8 mouse cellular contexts compared by ENCODE assay signal in the genomic region with DNA sequence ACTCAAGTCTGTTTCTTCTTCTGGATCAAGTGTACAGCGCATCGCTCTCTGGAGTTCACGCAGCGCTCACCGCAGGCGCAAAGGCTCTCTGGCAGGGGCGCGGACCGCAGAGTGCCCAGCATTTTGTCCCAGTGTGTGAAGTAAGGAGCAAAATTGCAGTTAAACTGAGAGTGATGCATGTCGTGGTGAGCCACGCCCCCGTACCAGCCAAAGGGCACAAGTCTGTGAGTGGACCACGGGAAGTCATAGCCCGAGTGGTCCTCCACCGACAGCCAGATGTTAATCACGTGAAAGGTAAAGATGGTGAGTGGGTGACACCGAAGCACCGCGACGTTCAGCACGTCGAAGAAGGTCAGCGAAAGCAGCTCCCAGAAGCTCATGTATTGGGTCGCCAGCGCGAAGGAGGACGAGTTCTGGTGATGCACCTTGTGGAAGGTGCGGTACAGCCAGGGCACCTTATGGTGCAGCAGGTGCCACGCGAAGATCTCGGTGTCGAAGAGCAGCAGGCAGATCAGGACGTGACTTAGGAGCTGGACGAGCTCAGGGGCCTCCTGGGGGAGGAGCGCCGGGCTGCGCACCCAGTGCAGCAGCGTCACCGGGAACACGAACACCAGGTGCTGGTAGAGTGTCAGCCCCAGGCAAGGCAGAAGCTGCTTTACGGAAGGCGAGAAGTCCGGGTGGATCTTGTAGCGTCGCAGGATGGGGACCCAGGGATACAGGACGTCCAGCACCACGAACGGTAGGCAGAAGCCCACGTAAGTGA. TPM values are rescaled to one million over a fixed set of nuclear protein-coding genes. Genes with fewer than 3 reads are reported as not detected.
DNase-seq lines count a peak whose midpoint lies in the region; ATAC-seq and TF ChIP-seq lines count a peak whose summit lies in the region.

No protein-coding gene starts in this region.

- TF ChIP-seq CTCF in liver, adult 2 months (IDR thresholded peaks at IDR 0.05; ENCODE audit: low read depth, low read length) = no peak

- no peak for TF ChIP-seq POLR2A in liver, adult 2 months (IDR thresholded peaks at IDR 0.05; ENCODE audit: extremely low read depth, insufficient read depth, low read length)

- no peaks in the 10 kb centered on the region for H3K79me2 ChIP-seq in liver, adult 2 months (ENCODE audit: control insufficient read depth, insufficient read depth, low read length)

- peak overlapping the region; percentile 45 for H3K4me3 ChIP-seq in liver, adult 2 months (ENCODE audit: insufficient read depth, low read depth, low read length)
- peak overlapping the region; percentile 50 for H3K4me3 ChIP-seq in forebrain, embryonic 14.5 days (ENCODE audit: low read depth, low read length)
- peak overlapping the region; percentile 62 for H3K4me3 ChIP-seq in intestine, embryonic 16.5 days (ENCODE audit: low read length)
- peak overlapping the region; percentile 50 for H3K4me3 ChIP-seq in stomach, embryonic 14.5 days (ENCODE audit: low read depth, low read length)

- H3K27ac ChIP-seq in liver, adult 2 months (replicated peaks; ENCODE audit: insufficient read depth, low read depth, low read length) = no peak overlapping the region
- H3K27ac ChIP-seq in forebrain, embryonic 14.5 days (ENCODE audit: low read depth, low read length) = no peak overlapping the region
- no peak overlapping the region for H3K27ac ChIP-seq in intestine, embryonic 16.5 days (ENCODE audit: low read length)
- no peak overlapping the region for H3K27ac ChIP-seq in stomach, embryonic 14.5 days (ENCODE audit: low read length)

- H3K9ac ChIP-seq in liver, adult 2 months (ENCODE audit: low read depth, low read length) = no peak overlapping the region; the same call in 1 of the 2 replicates
- peak overlapping the region; percentile 46 for H3K9ac ChIP-seq in forebrain, embryonic 14.5 days (ENCODE audit: low read length)
- peak overlapping the region; percentile 60 for H3K9ac ChIP-seq in intestine, embryonic 16.5 days (ENCODE audit: low read depth, low read length)
- 0 out of 2 replicates have a peak overlapping the region, but pooled peaks have one; percentile 15 for H3K9ac ChIP-seq in stomach, embryonic 14.5 days (replicated peaks; ENCODE audit: low read depth, low read length)

- no peak for DNase-seq in liver, adult 2 months (ENCODE audit: extremely low read depth, low read depth, low spot score)
- no peak for DNase-seq in liver
- peak; percentile 16 for DNase-seq in adrenal gland, postnatal 14 days
- DNase-seq in forebrain, embryonic 14.5 days (ENCODE audit: low spot score) = peak; percentile 41
- DNase-seq in gastrocnemius, postnatal 14 days = no peak

- 13% methylated on average over 49 of the region's 49 CpGs for WGBS in liver, adult 2 months
- WGBS in forebrain, embryonic 14.5 days = 6% methylated on average over 49 of the region's 49 CpGs
- WGBS in intestine, embryonic 16.5 days = 7% methylated on average over 49 of the region's 49 CpGs
- 6% methylated on average over 49 of the region's 49 CpGs for WGBS in stomach, embryonic 14.5 days

- H3K4me2 ChIP-seq in forebrain, embryonic 14.5 days (ENCODE audit: low read length) = peak overlapping the region; percentile 95
- H3K4me2 ChIP-seq in intestine, embryonic 16.5 days (ENCODE audit: low read depth, low read length) = peak overlapping the region; percentile 97
- H3K4me2 ChIP-seq in stomach, embryonic 14.5 days (replicated peaks; ENCODE audit: low read depth, low read length) = peak overlapping the region; percentile 98

- H3K27me3 ChIP-seq in liver, adult 2 months (ENCODE audit: control insufficient read depth, insufficient read depth, low read length) = peaks cover 6% of the 10 kb centered on the region
- peaks cover 20% of the 10 kb centered on the region for H3K27me3 ChIP-seq in forebrain, embryonic 14.5 days (replicated peaks; ENCODE audit: control insufficient read depth, insufficient read depth, low read length)
- H3K27me3 ChIP-seq in intestine, embryonic 16.5 days (replicated peaks; ENCODE audit: control insufficient read depth, insufficient read depth, low read length) = peaks cover 6% of the 10 kb centered on the region
- no peaks in the 10 kb centered on the region; the same call in 1 of the 2 replicates for H3K27me3 ChIP-seq in stomach, embryonic 14.5 days (ENCODE audit: control insufficient read depth, insufficient read depth, low read length)

- peaks cover 6% of the 10 kb centered on the region; the same call in 1 of the 2 replicates for H3K4me1 ChIP-seq in liver, adult 2 months (ENCODE audit: control insufficient read depth, insufficient read depth, low read length)
- 0 out of 2 replicates have a peak, but pooled peaks cover 3% of the 10 kb centered on the region for H3K4me1 ChIP-seq in forebrain, embryonic 14.5 days (ENCODE audit: control insufficient read depth, insufficient read depth, low read length)
- peaks cover 14% of the 10 kb centered on the region for H3K4me1 ChIP-seq in intestine, embryonic 16.5 days (ENCODE audit: control insufficient read depth, insufficient read depth, low read length)
- peaks cover 6% of the 10 kb centered on the region; the same call in 1 of the 2 replicates for H3K4me1 ChIP-seq in stomach, embryonic 14.5 days (ENCODE audit: control insufficient read depth, insufficient read depth, low read length)

- H3K36me3 ChIP-seq in liver, adult 2 months (ENCODE audit: control insufficient read depth, insufficient read depth, low read length) = no peaks in the 10 kb centered on the region
- H3K36me3 ChIP-seq in forebrain, embryonic 14.5 days (ENCODE audit: control insufficient read depth, insufficient read depth, low read length) = no peaks in the 10 kb centered on the region
- no peaks in the 10 kb centered on the region for H3K36me3 ChIP-seq in intestine, embryonic 16.5 days (ENCODE audit: control insufficient read depth, insufficient read depth, low read length)
- no peaks in the 10 kb centered on the region for H3K36me3 ChIP-seq in stomach, embryonic 14.5 days (ENCODE audit: control insufficient read depth, insufficient read depth, low read length)

- no peaks in the 10 kb centered on the region for H3K9me3 ChIP-seq in forebrain, embryonic 14.5 days (replicated peaks; ENCODE audit: control insufficient read depth, low read length)
- H3K9me3 ChIP-seq in intestine, embryonic 16.5 days (ENCODE audit: control insufficient read depth, low read length) = no peaks in the 10 kb centered on the region
- H3K9me3 ChIP-seq in stomach, embryonic 14.5 days (ENCODE audit: control insufficient read depth, low read depth, low read length) = no peaks in the 10 kb centered on the region

- intact Hi-C loops in gastrocnemius, postnatal 14 days (cut with DNase I; ENCODE audit: low total_unique reads) = loop anchor here (10.0 kb wide), 1 partner anchor 230 kb away; no protein-coding TSS in a partner anchor

- ATAC-seq in forebrain, embryonic 14.5 days = peak; percentile 84
- ATAC-seq in intestine, embryonic 16.5 days = peak; percentile 80
- peak; percentile 63 for ATAC-seq in megakaryocyte progenitor cell, adult 5-6 weeks (replicated peaks; ENCODE audit: poor library complexity)
- ATAC-seq in stomach, embryonic 14.5 days (ENCODE audit: insufficient number of reproducible peaks, insufficient read depth, low FRiP score, low read depth) = peak; percentile 69; the same call in 1 of the 2 replicates

RNA-seq across cellular contexts. Expression of gene Ch25h, which starts 0.6 kb away (rescaled TPM):
- total RNA-seq in liver, adult 2 months (2014; rRNA removed) = 0.34 TPM in 1 of 2 replicates, not detected in the other
- 0.09 and 0.22 TPM in 2 replicates for polyA plus RNA-seq in liver, adult 2 months (2012; rRNA removed)
- total RNA-seq in adrenal gland, postnatal 14 days (2021) = 1.4 TPM in 1 of 2 replicates, not detected in the other
- 0.24 and 0.31 TPM in 2 replicates for polyA plus RNA-seq in forebrain, embryonic 14.5 days (2014; fragmentation: Nextera tagmentation; extraction: Ambion mirVana)
- polyA plus RNA-seq in intestine, embryonic 16.5 days (2015; fragmentation: Nextera tagmentation; extraction: Ambion mirVana) = 3.6 and 4.0 TPM in 2 replicates
- total RNA-seq in megakaryocyte progenitor cell, adult 5-6 weeks (2015) = 0.29 TPM in 1 of 2 replicates, not detected in the other
- not detected in 2 replicates for total RNA-seq in megakaryocyte progenitor cell, adult 5-6 weeks (2017)
- polyA plus RNA-seq in stomach, embryonic 14.5 days (2014; fragmentation: Nextera tagmentation; extraction: Ambion mirVana) = 1.7 and 2.8 TPM in 2 replicates
- not detected for total RNA-seq in gastrocnemius, postnatal 14 days (2021)

RNA-seq across cellular contexts. Expression of gene Lipa, which starts 52.9 kb away (rescaled TPM):
- 159 and 192 TPM in 2 replicates for total RNA-seq in liver, adult 2 months (2014; rRNA removed)
- 137 and 146 TPM in 2 replicates for polyA plus RNA-seq in liver, adult 2 months (2012; rRNA removed)
- total RNA-seq in adrenal gland, postnatal 14 days (2021) = 128 and 148 TPM in 2 replicates
- polyA plus RNA-seq in forebrain, embryonic 14.5 days (2014; fragmentation: Nextera tagmentation; extraction: Ambion mirVana) = 18.5 and 20.6 TPM in 2 replicates
- 39.9 and 42.2 TPM in 2 replicates for polyA plus RNA-seq in intestine, embryonic 16.5 days (2015; fragmentation: Nextera tagmentation; extraction: Ambion mirVana)
- total RNA-seq in megakaryocyte progenitor cell, adult 5-6 weeks (2015) = 60.4 TPM in 2 replicates
- total RNA-seq in megakaryocyte progenitor cell, adult 5-6 weeks (2017) = 30.9 and 32.4 TPM in 2 replicates
- polyA plus RNA-seq in stomach, embryonic 14.5 days (2014; fragmentation: Nextera tagmentation; extraction: Ambion mirVana) = 35.3 and 36.4 TPM in 2 replicates
- 10 to 100 TPM; 10.3 to 11.2 TPM for total RNA-seq in gastrocnemius, postnatal 14 days (2021)

Comparison
In these comparisons a context has a peak if more than half of its experiments do, and no peak if none do; other contexts are left out.
1. DNase-seq: peak in adrenal gland, postnatal 14 days (single experiment) and forebrain, embryonic 14.5 days (single experiment); none in liver, adult 2 months (single experiment), liver (single experiment) and gastrocnemius, postnatal 14 days (single experiment).
2. Peak in every context shown above with its lines, with median percentiles within 50 percentile points of each other: H3K4me3 ChIP-seq, ATAC-seq and H3K4me2 ChIP-seq.